Mouse (Mus musculus): ENCODE data around the gene Rnls.
"Not testable (repeated sequence)": the region's sequence is repeated elsewhere in the genome, so short reads cannot be mapped to it uniquely, and the experiment has no call there.

Gene Rnls

DNA sequence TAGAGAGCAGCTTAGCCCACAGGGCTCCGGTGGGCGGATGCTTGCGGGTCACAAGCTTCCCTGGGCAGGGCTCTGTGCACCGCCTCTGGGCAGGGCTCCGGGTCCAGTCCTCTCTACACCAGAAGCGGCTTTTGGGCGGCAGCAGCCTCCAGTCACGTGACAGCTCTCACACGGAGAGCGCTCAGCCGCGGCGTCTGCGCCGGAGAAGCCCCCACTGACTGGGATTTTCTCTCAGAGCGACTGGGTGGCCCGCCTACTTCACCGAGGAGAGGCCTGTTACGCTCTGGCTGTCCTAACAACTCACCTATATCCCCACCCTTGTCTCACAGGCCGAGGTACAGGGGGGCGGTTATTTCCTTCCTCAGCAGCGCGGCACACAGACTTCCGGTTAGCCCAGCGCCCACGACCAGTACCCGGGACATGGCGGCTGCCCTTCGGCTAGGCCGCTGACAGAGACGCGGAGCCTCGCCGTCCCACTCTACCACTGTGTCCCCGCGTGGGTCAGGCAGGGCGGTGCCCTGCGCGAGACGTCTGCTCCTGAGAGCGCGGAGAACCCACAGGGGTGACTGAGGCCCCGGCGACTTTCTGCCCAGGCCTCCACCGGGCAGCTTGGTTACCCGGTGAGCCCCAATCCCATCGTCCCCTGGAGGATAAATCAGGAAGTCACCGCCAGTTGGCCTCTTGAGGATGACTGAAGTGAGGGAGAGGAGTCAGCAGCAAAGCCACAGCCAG, at the start of gene Rnls:
Gene Rnls (minus strand): TSS at position 645 of the 732 bp plus-strand sequence.
- DNase-seq (ENCODE audit: low spot score in 2 of 2): peak; percentile 54 to 67

DNA sequence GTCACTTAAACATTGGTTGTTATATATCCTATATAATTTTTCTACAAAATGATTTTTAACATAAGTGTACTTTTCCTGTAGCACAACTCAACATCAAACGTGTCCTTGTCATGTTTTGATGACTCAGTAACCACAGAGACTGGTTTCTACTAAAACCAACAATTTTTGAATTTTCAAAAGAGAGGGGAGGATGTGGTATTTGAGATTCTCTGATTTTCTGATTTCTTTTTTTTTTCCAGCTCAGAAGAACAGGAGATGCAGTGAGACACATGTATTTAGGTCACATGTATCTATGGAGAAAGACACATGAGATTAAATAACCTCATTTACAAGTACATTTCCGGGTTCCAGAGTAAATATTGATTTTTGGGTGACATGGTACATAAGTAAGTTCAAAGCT, 37.4 kb upstream of the Rnls start:
- DNase-seq (ENCODE audit: low spot score in 2 of 2): no peak

DNA sequence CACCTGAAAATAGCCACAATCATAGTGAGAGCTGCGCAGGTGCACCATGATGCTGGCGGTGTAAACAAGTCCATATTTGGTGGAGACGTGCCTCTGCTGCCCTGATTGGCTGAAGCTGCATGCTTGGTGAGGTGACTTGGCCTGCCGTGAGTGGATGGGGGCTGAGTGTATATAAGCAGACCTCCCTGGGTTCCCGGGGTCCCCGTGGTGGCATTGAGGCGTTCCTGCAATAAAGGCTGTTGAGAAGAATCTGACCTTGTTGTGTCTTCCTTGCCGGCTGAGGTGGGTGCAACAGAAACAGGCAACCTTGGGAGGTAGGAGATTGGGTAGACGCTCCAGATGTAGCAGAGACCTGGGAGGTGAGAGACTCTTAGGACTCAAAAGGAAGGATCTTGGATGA, 27.3 kb upstream of the Rnls start:
- not testable (repeated sequence) for DNase-seq (ENCODE audit: low spot score in 2 of 2)

DNA sequence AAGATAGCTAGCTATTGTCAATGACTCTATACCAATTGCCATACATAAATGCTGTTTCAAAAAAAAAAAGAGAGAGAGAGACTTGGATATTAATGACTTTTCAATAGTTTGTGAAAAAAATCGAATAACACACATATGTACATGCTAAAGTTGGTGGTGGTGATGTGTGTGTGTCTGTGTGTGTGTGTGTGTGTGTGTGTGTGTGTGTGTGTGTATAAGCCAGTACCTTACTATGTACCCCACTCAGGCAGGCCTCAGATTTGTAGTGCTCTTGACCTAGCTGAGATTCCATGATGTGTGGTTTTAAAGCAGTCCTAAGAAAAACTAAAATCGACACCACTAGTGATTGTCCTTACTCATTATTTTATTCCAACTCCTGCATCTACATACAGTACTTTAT, 11.3 kb downstream of the Rnls start:
- no peak for DNase-seq (ENCODE audit: low spot score in 2 of 2)

DNA sequence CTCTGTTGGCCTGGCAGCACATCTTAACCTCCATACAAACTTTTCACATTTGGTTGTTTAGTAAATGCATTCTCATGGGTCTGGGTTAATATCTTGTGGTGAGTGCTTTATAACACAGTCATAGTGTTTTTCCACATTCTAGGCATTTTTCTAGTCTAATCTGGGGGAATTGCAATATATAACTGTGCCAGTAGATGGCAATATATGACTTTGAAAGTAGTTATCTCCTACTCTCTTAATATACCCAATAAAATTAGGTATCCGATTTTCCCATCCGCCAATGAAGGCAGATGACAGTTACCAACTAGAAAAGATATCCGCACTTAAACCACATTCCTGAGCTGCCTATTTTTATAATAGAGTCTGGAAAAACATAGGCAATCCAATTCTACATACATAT, 11.7 kb downstream of the Rnls start:
- no peak for DNase-seq (ENCODE audit: low spot score in 2 of 2)

DNA sequence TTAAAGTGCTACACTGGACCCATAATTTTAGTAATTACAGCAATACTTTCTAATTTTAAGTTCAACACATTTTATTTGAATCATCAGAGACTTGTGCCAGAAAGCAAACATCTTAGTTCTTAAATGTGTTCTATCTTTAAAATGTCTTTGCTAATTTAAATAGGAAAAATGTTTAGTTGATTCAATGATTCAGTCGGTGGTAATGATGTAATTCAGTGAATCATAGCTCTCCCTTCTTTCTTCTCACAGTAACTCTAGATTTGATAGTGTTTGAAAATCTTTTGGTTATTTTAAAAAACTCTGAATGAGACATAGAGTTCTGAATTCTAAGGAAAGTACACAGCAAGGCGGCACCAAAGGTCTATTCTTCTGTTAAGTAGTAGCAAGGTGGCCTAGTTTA, 23.3 kb downstream of the Rnls start:
- no peak for DNase-seq (ENCODE audit: low spot score in 2 of 2)

DNA sequence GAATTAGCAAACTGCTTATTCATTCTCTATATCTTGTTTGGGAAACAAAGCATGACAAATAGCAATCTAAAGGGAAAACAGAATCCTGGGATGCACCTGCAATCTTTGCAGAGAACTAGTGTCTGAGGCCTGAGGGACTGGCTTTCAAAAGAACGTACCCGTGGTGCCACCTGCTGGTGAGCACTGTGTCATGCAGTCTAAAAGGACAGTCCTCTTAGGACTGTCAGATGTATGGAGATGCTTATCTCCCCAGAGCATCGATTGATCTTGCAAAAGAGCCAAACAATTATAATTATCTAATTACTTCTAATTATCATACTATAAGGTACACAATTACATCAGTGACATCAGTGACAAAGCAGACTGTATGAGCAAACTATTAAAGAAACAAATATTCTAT, 25.4 kb downstream of the Rnls start:
- DNase-seq (ENCODE audit: low spot score in 2 of 2): peak; percentile 36 to 55

DNA sequence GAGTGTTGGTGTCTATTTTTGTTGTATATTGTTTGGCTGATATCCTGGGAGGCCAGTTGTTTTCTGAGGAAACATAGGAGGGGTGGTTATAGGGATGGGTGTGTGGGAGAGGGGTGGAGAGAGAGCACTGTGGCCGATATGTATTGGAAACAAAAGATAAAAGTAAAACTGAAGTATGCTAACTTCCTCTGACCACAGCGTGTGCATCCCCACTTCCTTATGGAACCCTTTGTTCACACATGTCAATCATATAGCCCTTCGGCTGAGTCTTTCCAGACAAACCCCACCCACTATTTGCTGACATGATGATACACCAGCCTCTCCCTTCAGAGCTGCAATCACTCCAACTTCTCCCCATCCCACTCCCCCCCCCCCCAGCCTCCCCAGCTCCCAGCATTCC, 35.1 kb downstream of the Rnls start:
- no peak for DNase-seq (ENCODE audit: low spot score in 2 of 2)

DNA sequence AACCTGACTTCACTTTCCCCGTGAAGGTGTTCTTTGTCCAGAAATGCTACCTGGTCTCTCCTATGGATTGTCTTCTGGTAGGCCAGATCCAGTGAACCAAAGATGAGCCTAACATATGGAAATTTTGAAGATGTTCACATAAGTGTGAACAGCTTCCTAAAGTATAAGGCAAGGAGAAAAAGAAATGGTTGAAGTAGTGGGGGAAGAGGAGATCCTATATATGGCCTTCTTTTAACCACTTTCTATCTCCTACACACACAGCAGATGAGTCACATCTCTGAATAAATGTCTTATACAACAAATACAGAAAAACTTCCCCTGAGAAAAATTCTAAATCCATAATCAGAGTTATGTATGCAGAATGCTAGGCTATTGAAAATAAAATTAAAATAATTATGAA, 52.0 kb downstream of the Rnls start:
- no peak for DNase-seq (ENCODE audit: low spot score in 2 of 2)

DNA sequence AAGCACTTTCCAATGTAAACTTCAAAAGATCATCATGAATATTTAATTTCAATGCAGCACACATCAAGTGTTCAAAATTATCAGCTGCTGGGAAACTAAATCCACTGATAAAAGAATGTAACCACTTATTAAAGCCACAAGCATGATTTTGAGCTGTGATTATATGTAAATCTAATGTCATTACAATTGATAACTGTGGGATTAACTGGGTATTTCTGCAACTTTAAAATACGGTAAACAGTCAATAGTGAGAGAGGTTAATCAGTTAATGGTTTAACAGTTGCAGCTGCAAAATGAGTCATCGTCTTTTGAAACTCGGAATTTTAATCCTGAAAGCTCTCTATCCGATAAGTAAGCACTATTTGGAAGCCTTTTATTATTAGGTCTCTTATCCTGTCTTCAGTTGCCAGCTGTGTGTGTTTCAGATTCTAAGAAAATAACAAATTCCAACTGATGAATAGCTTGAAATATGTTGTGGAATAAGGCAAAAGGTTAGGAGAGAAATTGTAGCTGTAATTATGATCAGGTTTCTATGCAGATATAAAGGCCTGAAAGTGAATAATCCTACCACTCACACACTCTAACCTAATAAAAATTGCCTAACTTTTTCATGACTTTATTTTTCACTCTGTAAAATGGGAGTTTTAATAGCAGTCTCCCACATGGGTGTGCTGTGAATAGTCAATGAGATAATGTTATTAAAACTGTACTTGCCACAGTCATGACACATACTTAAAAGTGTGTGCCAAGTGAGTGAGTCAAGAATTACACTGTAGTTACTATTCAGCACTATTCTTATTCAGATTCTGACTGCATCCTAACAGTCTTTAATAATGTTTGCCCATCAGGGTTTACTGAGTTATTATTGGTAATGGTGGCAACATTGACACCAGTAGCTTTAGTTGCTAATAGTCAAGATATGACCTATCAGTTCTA, 65.1 kb downstream of the Rnls start:
- DNase-seq (ENCODE audit: low spot score in 2 of 2): no peak

DNA sequence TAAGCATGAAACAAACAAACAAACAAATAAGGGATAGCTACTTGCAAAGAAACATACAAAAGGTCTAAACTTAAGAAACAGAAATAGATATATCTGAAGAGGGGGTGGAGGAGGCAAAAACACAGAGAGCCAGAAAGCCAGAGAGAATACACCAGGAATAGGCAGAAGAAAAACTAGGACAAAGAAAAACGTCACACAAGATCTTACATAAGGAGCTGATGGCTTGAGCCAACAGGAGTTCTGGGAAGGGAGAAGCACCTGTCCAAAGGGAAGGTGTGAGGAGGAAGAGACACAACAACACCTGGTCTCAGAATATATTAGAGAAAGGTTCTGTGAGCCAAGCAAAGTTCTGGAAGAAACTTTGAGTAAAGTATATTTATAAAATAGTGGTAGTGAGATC, 73.3 kb downstream of the Rnls start:
- no peak for DNase-seq (ENCODE audit: low spot score in 2 of 2)

DNA sequence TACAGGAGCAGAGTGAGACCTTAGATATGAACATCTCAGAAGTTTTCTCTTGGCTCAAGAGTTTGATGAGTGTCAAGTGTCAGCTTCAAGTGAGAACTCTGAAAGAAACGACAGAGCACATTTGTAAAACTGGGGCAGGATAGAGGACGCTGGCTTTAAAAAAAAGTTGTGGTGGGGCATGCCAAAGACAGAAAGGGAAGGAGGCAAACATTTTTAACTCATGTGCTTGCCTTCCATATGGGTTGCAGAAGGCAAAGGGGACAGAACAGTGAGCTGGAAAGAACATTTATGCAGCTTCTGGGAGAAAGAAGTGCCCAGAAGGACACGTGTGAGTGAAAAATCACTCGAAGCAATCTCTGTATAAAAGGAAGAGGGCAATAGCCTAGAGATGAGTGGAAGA, 75.0 kb downstream of the Rnls start:
- no peak for DNase-seq (ENCODE audit: low spot score in 2 of 2)

DNA sequence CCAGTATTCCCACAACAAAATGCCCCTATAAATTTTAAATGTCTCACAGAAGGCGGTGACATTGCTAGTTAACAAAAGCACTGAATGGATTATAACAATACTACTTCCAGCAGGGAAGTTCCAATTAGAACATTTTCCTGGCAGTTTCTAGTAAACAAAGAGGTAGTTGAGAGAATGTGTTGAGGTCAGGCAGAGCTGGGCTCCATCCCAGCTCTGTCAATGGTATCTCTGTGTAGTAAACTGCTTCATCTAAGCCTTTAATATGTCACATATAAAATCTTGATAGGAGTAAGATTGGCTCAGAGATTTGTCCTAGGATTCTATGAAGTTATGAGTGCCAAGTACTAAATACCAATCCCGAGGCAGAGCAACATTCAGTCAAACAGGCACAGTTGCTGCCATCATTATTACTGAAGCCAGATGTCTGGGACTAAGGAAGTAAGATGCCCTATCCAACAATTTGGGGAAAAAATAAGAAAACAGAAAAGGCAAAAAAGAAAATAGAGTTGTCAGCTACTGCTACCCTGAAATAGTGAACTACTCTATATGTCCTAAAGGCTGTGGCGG, 92.3 kb downstream of the Rnls start:
- no peak for DNase-seq (ENCODE audit: low spot score in 2 of 2)

DNA sequence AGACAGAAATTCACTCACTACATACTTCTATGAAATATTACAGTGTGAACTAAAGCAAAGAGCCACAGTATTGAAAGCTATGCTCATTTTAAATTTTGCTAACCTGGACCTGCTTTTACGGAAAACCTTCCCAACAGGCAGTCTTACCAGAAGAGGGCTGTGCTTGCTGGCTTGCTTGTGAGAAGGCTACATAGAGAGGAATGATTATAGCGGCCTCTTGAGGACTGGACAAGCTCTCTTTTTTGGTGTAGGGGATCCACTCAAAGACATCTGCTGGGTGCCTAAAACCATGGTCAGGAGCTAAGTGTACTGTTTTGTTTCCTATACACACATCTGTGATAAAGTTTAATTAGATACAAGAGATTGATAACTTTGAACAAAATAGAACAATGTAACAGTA, 95.8 kb downstream of the Rnls start:
- no peak for DNase-seq (ENCODE audit: low spot score in 2 of 2)

DNA sequence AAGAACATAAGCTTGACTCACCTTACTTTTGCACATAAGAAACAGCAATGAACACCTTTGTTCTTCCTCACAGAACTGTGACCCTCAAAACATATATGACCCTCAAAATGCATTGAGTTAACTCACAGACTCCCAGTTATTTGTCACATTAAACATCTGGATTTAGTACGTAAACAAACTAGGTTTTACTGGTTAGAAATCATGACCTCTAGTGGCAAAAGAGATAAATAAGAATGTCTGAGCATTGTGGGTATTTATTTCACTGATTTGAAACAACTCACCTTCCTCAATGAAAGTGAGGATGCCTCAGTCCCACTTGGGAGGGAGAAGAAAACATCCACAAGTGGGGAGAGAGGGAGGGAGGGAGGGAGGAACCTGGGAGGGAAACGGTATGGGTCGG, 109.1 kb downstream of the Rnls start:
- no peak for DNase-seq (ENCODE audit: low spot score in 2 of 2)

DNA sequence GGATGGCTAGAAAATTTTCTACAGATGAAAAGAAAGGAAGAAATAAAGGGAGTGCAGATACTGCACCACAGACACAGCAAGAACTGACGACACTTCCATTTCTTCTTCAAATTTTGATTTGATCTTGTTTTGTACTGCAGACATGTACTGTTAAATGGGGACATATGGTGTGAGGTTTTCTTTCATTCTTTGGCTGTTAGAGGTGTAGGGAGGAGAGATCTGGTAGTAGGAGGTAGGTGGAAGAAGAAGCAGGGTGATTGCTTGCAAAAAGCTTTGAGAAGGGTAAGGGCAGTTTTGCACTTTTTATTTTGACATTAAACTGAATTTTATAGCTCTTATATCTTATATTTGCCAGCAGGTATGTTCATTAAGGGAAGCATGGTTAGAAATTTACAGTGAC, 115.7 kb downstream of the Rnls start:
- DNase-seq (ENCODE audit: low spot score in 2 of 2): no peak

DNA sequence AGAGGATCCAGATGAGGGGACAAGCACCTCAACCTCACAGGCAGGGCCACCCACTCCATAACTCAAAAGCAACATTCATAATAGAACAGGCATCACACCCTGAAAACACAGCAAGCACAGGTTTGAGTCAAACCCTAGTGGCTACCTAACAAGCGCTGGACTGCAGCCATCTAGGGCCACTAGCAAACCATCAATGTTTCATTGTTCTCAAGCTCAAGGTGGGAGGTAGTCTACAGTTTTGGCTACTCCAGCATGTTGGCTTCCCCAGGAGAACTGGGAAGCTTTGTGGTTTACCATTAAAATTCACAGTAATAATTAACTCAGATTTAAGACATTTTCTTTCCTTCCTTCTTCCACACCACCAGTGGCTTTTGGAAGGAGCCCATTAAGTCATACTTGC, 118.4 kb downstream of the Rnls start:
- DNase-seq (ENCODE audit: low spot score in 2 of 2): no peak

DNA sequence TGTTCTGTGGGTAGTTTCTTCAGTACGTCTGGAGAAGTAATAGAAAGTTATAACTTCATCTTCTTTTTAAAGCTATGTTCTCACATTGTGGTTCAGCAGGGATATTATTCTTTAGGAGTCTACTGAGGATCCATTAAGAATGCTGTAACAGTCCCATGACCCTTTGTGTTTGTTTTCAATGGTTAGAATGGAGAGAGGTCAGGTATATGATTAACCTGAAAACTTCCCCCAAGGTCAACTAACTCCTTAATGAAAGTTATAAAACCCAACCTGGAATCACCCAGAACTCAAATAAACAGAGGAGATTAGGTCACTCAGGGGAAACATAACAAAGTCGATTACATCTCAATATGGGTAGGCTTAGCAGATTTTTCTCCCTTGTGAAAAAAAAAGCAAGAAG, 120.5 kb downstream of the Rnls start:
- no peak for DNase-seq (ENCODE audit: low spot score in 2 of 2)

DNA sequence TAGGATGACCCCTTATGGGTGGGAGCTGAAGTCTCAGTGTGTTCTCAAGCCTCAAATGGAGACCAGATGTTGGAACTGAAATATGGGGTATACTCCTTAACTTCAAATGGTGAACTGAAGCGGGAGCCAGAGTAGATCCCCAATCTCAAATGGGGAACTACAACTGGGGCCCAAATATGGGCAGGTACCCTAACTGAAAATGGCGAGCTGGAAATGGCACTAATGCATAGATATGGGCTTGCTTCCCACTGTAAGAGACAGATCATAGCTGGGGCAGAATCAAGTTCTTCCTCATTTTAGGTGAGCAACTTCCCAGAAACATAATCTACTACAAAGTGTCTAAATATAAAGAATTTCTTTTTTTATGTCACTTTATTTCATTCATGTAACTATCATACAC, 121.9 kb downstream of the Rnls start:
- DNase-seq (ENCODE audit: low spot score in 2 of 2): no peak

DNA sequence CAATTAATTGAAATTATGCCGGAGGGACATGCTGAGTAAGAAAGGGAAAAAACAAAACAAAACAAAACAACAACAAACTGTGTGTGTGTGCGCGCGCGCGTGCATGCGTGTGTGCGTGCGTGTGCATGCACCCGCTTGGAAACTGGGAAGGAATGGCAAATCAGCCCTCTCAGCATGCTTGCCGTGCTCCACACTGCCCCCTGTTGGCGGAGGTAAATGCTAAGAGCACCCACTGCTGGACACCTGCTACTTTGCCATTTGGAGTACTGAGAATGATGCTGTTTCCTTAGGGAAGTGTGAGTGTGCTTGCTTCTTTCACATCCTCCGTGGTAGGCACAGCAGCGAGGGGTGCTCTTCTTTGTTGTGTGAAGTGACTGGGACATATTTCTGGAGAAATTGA, 124.1 kb downstream of the Rnls start:
- no peak for DNase-seq (ENCODE audit: low spot score in 2 of 2)

DNA sequence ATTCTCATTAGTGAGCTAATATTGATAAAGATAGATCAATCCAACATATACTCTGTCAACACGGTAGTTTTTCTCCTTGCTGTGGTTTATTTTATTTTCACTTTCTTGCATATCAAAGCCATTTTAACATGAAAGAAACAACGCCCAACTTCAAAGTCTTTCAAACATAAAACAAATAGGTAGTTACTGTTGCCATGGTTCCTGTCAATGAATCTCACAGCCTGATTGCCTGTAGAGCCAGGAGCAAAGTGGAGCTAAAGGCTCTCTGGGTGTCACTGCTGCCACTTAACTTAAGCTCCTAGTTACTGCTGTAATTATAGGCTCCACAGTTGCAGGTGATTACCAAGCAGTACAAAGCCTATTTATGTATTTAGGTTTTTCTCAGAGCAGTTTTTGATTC, 126.8 kb downstream of the Rnls start:
- no peak for DNase-seq (ENCODE audit: low spot score in 2 of 2)

DNA sequence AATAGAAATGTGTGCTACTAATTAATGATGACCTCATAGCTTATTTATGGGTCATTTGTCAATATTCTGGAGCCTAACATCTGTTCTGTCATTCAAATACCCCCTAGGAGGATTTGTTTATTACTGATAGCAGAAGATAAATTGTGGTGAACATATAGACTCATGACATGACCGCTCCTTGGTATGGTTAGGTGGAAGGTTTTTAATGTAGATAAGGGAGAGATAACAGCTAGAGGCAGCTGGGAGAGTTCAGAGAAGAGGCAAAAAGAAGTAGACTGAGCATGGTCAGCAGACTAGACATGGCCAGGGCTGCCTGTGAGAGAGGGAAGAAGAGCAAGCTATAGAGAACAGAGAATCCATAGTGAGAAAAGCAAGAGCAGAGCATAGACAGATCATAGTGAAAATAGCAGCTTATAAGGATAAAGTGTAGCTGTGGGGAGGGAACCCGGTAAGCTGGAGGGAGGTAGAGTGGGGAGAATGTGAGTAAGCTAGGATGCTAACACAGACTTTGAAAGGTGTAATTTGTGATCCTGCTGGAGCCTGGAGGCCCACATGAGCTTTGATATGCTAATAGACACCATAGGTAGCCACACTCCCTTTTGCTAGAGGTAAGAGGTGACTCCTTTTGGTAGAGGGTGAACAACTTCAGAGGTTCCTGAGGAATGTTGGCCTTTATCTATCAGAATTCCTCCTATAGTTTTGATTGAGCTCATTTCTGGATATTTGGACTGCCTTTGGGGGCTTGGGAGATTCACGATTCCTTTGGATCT, 127.7 kb downstream of the Rnls start:
- DNase-seq (ENCODE audit: low spot score in 2 of 2): no peak
